Mouse (Mus musculus) NIH3T3 (cell line): ENCODE data around the gene Myo1h.
A peak's percentile ranks its signal among the peaks of the same experiment; 100 is the strongest.

Experiments
- DNase-seq: peaks from one replicate; pipeline ENCODE4 v3.0.0-alpha.2; 2012; ENCODE audit warnings: low read depth

Myo1h gene

GRCm38 (mm10) chr5:114288874-114289273, at the start of gene Myo1h:
Myo1h (plus strand) TSS chr5:114289166.
- DNase-seq = no peak

- DNase-seq = no peak
Measured at GRCm38 (mm10) chr5:114239737-114240136, 49.2 kb upstream of the Myo1h start.

- no peak for DNase-seq
Measured at GRCm38 (mm10) chr5:114246465-114246864, 42.5 kb upstream of the Myo1h start.

- peak; percentile 89 for DNase-seq
Measured at GRCm38 (mm10) chr5:114248174-114248589, 40.8 kb upstream of the Myo1h start.

GRCm38 (mm10) chr5:114259495-114259894, 29.5 kb upstream of the Myo1h start:
- no peak for DNase-seq

GRCm38 (mm10) chr5:114261494-114261893, 27.5 kb upstream of the Myo1h start:
- no peak for DNase-seq

GRCm38 (mm10) chr5:114264030-114264459, 24.9 kb upstream of the Myo1h start:
- no peak for DNase-seq

- DNase-seq = no peak
Measured at GRCm38 (mm10) chr5:114264791-114265190, 24.2 kb upstream of the Myo1h start.

- DNase-seq = no peak
Measured at GRCm38 (mm10) chr5:114268646-114269045, 20.3 kb upstream of the Myo1h start.

GRCm38 (mm10) chr5:114269499-114269898, 19.5 kb upstream of the Myo1h start:
- DNase-seq = no peak

GRCm38 (mm10) chr5:114269984-114270383, 19.0 kb upstream of the Myo1h start:
- DNase-seq = peak; percentile 47

- DNase-seq = no peak
Measured at GRCm38 (mm10) chr5:114273693-114274402, 15.1 kb upstream of the Myo1h start, which contains the start of gene Foxn4. Foxn4 (minus strand) TSS chr5:114273807.

GRCm38 (mm10) chr5:114275339-114275738, 13.6 kb upstream of the Myo1h start:
- no peak for DNase-seq

GRCm38 (mm10) chr5:114275991-114276390, 13.0 kb upstream of the Myo1h start:
- DNase-seq = no peak

- DNase-seq = no peak
Measured at GRCm38 (mm10) chr5:114279382-114280143, 9.4 kb upstream of the Myo1h start.

- no peak for DNase-seq
Measured at GRCm38 (mm10) chr5:114282346-114282745, 6.6 kb upstream of the Myo1h start.

- no peak for DNase-seq
Measured at GRCm38 (mm10) chr5:114284604-114285397, 4.2 kb upstream of the Myo1h start.

GRCm38 (mm10) chr5:114285398-114285700, 3.6 kb upstream of the Myo1h start:
- no peak for DNase-seq

GRCm38 (mm10) chr5:114286102-114286501, 2.9 kb upstream of the Myo1h start:
- DNase-seq = no peak

- no peak for DNase-seq
Measured at GRCm38 (mm10) chr5:114286872-114287571, 1.9 kb upstream of the Myo1h start.

- no peak for DNase-seq
Measured at GRCm38 (mm10) chr5:114288396-114288795, 570 bp upstream of the Myo1h start.

- DNase-seq = no peak
Measured at GRCm38 (mm10) chr5:114290004-114290403, 1.0 kb downstream of the Myo1h start.
